Mouse (Mus musculus): ENCODE data around the gene Dnajc24. TPM values are rescaled to one million over a fixed set of nuclear protein-coding genes. Genes with fewer than 3 reads are reported as not detected.

The Dnajc24 gene
- polyA plus RNA-seq (2014; fragmentation: Illumina TruSeq; extraction: RNeasy Lipid Tissue Mini Kit (QIAGEN cat#74804); ENCODE audit: low read depth, low replicate concordance), result 18.7 TPM

GRCm38 (mm10) chr2:106002835-106003739 is at the start of gene Dnajc24:
Dnajc24 (minus strand) TSS chr2:106003549.

Other genes with a start within 250 kb of the Dnajc24 start
- 9.8 TPM for gene Elp4, start 99.0 kb downstream of the Dnajc24 start, polyA plus RNA-seq (2014; fragmentation: Illumina TruSeq; extraction: RNeasy Lipid Tissue Mini Kit (QIAGEN cat#74804); ENCODE audit: low read depth, low replicate concordance)
- 46.7 TPM for gene Immp1l, start 98.9 kb downstream of the Dnajc24 start, polyA plus RNA-seq (2014; fragmentation: Illumina TruSeq; extraction: RNeasy Lipid Tissue Mini Kit (QIAGEN cat#74804); ENCODE audit: low read depth, low replicate concordance)

Measured in adipose tissue, adult 10 weeks (tissue).